Mouse (Mus musculus): ENCODE measurements around the gene Itgb1bp2.
A peak's percentile ranks its signal among the peaks of the same experiment; 100 is the strongest.

Gene Itgb1bp2

GRCm38 (mm10) chrX:101448886-101449475, at the start of gene Itgb1bp2:
TSS of gene Itgb1bp2 (plus strand) at chrX:101449088.
- no peak for DNase-seq (ENCODE audit: low read depth)

- no peak for DNase-seq (ENCODE audit: low read depth)
Observed at GRCm38 (mm10) chrX:101418946-101419724, 29.8 kb upstream of the Itgb1bp2 start.

- DNase-seq (ENCODE audit: low read depth), result peak; percentile 32
Observed at GRCm38 (mm10) chrX:101419725-101420699, 28.9 kb upstream of the Itgb1bp2 start.

- no peak for DNase-seq (ENCODE audit: low read depth)
Observed at GRCm38 (mm10) chrX:101420700-101421095, 28.2 kb upstream of the Itgb1bp2 start, which contains the start of gene Zmym3. TSS of gene Zmym3 (minus strand) at chrX:101420849.

GRCm38 (mm10) chrX:101423462-101423861, 25.4 kb upstream of the Itgb1bp2 start:
- no peak for DNase-seq (ENCODE audit: low read depth)

GRCm38 (mm10) chrX:101427774-101428173, 21.1 kb upstream of the Itgb1bp2 start:
- no peak for DNase-seq (ENCODE audit: low read depth)

GRCm38 (mm10) chrX:101428785-101429141, 20.1 kb upstream of the Itgb1bp2 start:
- no peak for DNase-seq (ENCODE audit: low read depth)

- peak; percentile 90 for DNase-seq (ENCODE audit: low read depth)
Observed at GRCm38 (mm10) chrX:101429142-101429949, 19.5 kb upstream of the Itgb1bp2 start, which contains the start of gene Nono. TSS of gene Nono (plus strand) at chrX:101429318.

GRCm38 (mm10) chrX:101429976-101430375, 18.9 kb upstream of the Itgb1bp2 start:
- no peak for DNase-seq (ENCODE audit: low read depth)

- no peak for DNase-seq (ENCODE audit: low read depth)
Observed at GRCm38 (mm10) chrX:101451147-101451546, 2.3 kb downstream of the Itgb1bp2 start.

- no peak for DNase-seq (ENCODE audit: low read depth)
Observed at GRCm38 (mm10) chrX:101451591-101451990, 2.7 kb downstream of the Itgb1bp2 start.

GRCm38 (mm10) chrX:101472202-101472601, 23.3 kb downstream of the Itgb1bp2 start:
- no peak for DNase-seq (ENCODE audit: low read depth)

- no peak for DNase-seq (ENCODE audit: low read depth)
Observed at GRCm38 (mm10) chrX:101481604-101482350, 32.9 kb downstream of the Itgb1bp2 start.

- DNase-seq (ENCODE audit: low read depth), result peak; percentile 19
Observed at GRCm38 (mm10) chrX:101486487-101487152, 37.7 kb downstream of the Itgb1bp2 start.

Data from fibroblast of lung, adult 2 months (primary cell).